Mouse (Mus musculus): Measurements from ENCODE around the gene Prm3. TPM values are rescaled to one million over a fixed set of nuclear protein-coding genes. Genes with fewer than 3 reads are reported as not detected.

The Prm3 gene
- polyA plus RNA-seq, 1 experiment: not detected

- Histone ChIP-seq H3K27ac (ENCODE audit: insufficient read depth, low read length) (no peak overlapping the region), H3K4me1 (ENCODE audit: control insufficient read depth, insufficient read depth, low read length) (peaks cover 1% of the 10 kb centered on the region), H3K9ac (ENCODE audit: low read depth, poor library complexity, severe bottlenecking) (peak overlapping the region; percentile 84)
Observed at GRCm38 (mm10) chr16:10784793-10785370, 5.8 kb downstream of the Prm3 start.

DNA sequence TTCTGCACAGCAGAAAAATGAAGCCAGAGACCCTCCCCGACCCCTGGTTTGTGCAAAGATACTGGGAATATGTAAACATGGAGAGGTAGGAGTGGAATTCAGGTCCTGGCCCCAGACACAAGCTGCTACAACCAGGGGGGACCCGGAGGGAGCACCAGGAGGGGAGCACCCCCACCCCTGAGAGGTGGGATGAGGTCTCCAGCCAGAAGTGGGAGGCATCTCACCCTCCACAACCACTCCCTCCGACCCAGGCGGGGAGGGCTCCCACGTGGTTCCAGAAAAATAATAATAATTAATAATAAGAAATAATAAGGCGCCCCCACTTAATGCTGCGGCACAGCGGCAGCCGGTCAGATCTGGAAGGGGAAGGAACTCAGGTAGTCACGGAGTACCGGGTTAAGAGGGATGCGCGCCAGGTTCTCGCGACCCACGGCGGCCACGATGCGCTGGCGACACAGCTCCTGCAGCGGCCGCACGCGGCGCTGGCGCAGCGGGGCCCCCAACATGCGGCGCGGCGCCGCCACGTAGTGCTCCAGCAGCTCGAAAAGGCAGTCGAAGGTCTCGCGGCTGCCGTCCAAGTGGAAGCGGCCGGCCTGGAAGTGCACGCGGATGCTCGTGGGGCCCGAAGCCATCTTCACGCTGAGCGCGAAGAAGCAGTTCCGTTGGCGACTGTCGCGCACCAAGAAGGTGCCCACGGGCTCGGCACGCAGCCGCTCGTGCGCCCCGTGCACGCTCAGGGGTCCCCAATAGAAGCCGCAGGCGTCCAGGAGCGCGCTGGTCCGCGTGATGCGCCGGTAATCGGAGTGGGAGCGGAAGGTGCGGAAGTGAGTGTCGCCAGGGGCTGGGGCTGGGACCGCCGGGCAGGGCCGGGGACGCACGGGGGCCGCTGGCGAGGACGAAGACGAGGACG, 6.6 kb downstream of the Prm3 start:
- H3K4me1 ChIP-seq (ENCODE audit: control insufficient read depth, insufficient read depth, low read length): peaks cover 1% of the 10 kb centered on the region
- H3K9ac ChIP-seq (ENCODE audit: low read depth, poor library complexity, severe bottlenecking): peak overlapping the region; percentile 84
- H3K4me3 ChIP-seq (ENCODE audit: low read depth, low read length): peak overlapping the region; percentile 74
- no peaks in the 10 kb centered on the region for H3K36me3 ChIP-seq (ENCODE audit: control insufficient read depth, insufficient read depth, low read length, poor library complexity, severe bottlenecking)
- H3K9me3 ChIP-seq (replicated peaks; ENCODE audit: control insufficient read depth, insufficient read depth, low read length, poor library complexity, severe bottlenecking): no peaks in the 10 kb centered on the region
- no peak overlapping the region for H3K27ac ChIP-seq (ENCODE audit: insufficient read depth, low read length)
- TF ChIP-seq POLR2A (IDR thresholded peaks at IDR 0.05; ENCODE audit: insufficient read depth, low read length): no peak
- H3K27me3 ChIP-seq (ENCODE audit: control insufficient read depth, insufficient read depth, low read length, poor library complexity, severe bottlenecking): no peaks in the 10 kb centered on the region; the same call in 1 of the 2 replicates

More at GRCm38 (mm10) chr16:10784793-10785370, 5.8 kb downstream of the Prm3 start:
- peak; percentile 52 for TF ChIP-seq CTCF (IDR thresholded peaks at IDR 0.05; ENCODE audit: low read depth, low read length)
- TF ChIP-seq POLR2A (IDR thresholded peaks at IDR 0.05; ENCODE audit: insufficient read depth, low read length): no peak
- no peak for TF ChIP-seq EP300 (IDR thresholded peaks at IDR 0.05; ENCODE audit: insufficient read depth, low read depth, low read length)
- Histone ChIP-seq H3K36me3 (ENCODE audit: control insufficient read depth, insufficient read depth, low read length, poor library complexity, severe bottlenecking) (no peaks in the 10 kb centered on the region), H3K27me3 (ENCODE audit: control insufficient read depth, insufficient read depth, low read length, poor library complexity, severe bottlenecking) (no peaks in the 10 kb centered on the region; the same call in 1 of the 2 replicates), H3K4me3 (ENCODE audit: low read depth, low read length) (peak overlapping the region; percentile 74), H3K9me3 (replicated peaks; ENCODE audit: control insufficient read depth, insufficient read depth, low read length, poor library complexity, severe bottlenecking) (no peaks in the 10 kb centered on the region)

DNA sequence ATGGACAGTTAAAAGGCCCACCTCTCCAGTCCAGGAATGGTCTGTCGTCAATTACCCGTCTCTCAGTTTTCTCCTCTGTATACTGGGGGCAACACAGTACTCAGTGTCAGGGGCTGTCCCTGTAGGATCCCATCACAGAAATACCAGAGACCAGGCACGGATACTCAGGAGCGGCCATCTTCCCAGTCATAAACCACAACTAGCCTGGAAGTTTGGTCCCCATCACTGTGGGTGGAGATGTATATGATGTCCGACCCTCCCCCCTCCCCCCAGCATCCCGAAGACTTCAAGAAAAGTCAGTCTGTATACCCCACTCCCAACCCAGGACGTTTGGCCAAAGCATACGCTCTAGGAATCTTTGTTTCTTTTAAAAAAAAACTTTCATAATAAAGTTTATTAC, 7.3 kb downstream of the Prm3 start:
- TF ChIP-seq POLR2A (IDR thresholded peaks at IDR 0.05; ENCODE audit: insufficient read depth, low read length): no peak
- TF ChIP-seq EP300 (IDR thresholded peaks at IDR 0.05; ENCODE audit: insufficient read depth, low read depth, low read length): no peak
- no peak for TF ChIP-seq CTCF (IDR thresholded peaks at IDR 0.05; ENCODE audit: low read depth, low read length)
- H3K4me3 ChIP-seq (ENCODE audit: low read depth, low read length): no peak overlapping the region
- H3K27me3 ChIP-seq (ENCODE audit: control insufficient read depth, insufficient read depth, low read length, poor library complexity, severe bottlenecking): no peaks in the 10 kb centered on the region; the same call in 1 of the 2 replicates
- no peaks in the 10 kb centered on the region for H3K36me3 ChIP-seq (ENCODE audit: control insufficient read depth, insufficient read depth, low read length, poor library complexity, severe bottlenecking)
- H3K4me1 ChIP-seq (ENCODE audit: control insufficient read depth, insufficient read depth, low read length): peaks cover 1% of the 10 kb centered on the region
- H3K9me3 ChIP-seq (replicated peaks; ENCODE audit: control insufficient read depth, insufficient read depth, low read length, poor library complexity, severe bottlenecking): no peaks in the 10 kb centered on the region
- H3K27ac ChIP-seq (ENCODE audit: insufficient read depth, low read length): no peak overlapping the region
- peak overlapping the region; percentile 84; the same call in 1 of the 2 replicates for H3K9ac ChIP-seq (ENCODE audit: low read depth, poor library complexity, severe bottlenecking)

DNA sequence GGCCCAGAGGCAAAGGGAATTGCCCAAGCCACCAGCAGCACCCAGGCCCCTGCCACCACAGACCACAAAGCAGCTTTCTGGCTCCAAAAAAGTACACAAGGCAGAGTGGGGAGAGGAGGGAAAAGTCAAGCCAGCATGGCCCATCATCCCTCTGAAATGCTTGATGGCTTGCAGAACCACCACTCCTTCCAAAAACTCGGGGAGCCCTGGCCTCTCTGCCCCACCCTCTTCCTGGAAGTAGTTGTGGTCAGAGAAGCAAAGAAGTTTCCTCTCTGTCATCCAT, 7.6 kb downstream of the Prm3 start:
- H3K9ac ChIP-seq (ENCODE audit: low read depth, poor library complexity, severe bottlenecking): no peak overlapping the region
- H3K4me1 ChIP-seq (ENCODE audit: control insufficient read depth, insufficient read depth, low read length): peaks cover 1% of the 10 kb centered on the region

GRCm38 (mm10) chr16:10782377-10783151, 8.2 kb downstream of the Prm3 start:
- Histone ChIP-seq H3K27ac (ENCODE audit: insufficient read depth, low read length) (no peak overlapping the region), H3K4me1 (ENCODE audit: control insufficient read depth, insufficient read depth, low read length) (peaks cover 1% of the 10 kb centered on the region)

More for the DNA sequence above, 7.6 kb downstream of the Prm3 start:
- Histone ChIP-seq H3K4me3 (ENCODE audit: low read depth, low read length) (no peak overlapping the region), H3K27me3 (ENCODE audit: control insufficient read depth, insufficient read depth, low read length, poor library complexity, severe bottlenecking) (no peaks in the 10 kb centered on the region; the same call in 1 of the 2 replicates), H3K36me3 (ENCODE audit: control insufficient read depth, insufficient read depth, low read length, poor library complexity, severe bottlenecking) (no peaks in the 10 kb centered on the region), H3K9me3 (replicated peaks; ENCODE audit: control insufficient read depth, insufficient read depth, low read length, poor library complexity, severe bottlenecking) (no peaks in the 10 kb centered on the region), H3K27ac (ENCODE audit: insufficient read depth, low read length) (no peak overlapping the region)
- TF ChIP-seq CTCF (IDR thresholded peaks at IDR 0.05; ENCODE audit: low read depth, low read length): no peak
- no peak for TF ChIP-seq EP300 (IDR thresholded peaks at IDR 0.05; ENCODE audit: insufficient read depth, low read depth, low read length)
- no peak for TF ChIP-seq POLR2A (IDR thresholded peaks at IDR 0.05; ENCODE audit: insufficient read depth, low read length)

More at GRCm38 (mm10) chr16:10782377-10783151, 8.2 kb downstream of the Prm3 start:
- H3K27me3 ChIP-seq (ENCODE audit: control insufficient read depth, insufficient read depth, low read length, poor library complexity, severe bottlenecking): no peaks in the 10 kb centered on the region; the same call in 1 of the 2 replicates
- H3K36me3 ChIP-seq (ENCODE audit: control insufficient read depth, insufficient read depth, low read length, poor library complexity, severe bottlenecking): no peaks in the 10 kb centered on the region
- TF ChIP-seq EP300 (IDR thresholded peaks at IDR 0.05; ENCODE audit: insufficient read depth, low read depth, low read length) (no peak), POLR2A (IDR thresholded peaks at IDR 0.05; ENCODE audit: insufficient read depth, low read length) (no peak), CTCF (IDR thresholded peaks at IDR 0.05; ENCODE audit: low read depth, low read length) (no peak)
- no peak overlapping the region for H3K4me3 ChIP-seq (ENCODE audit: low read depth, low read length)
- no peak overlapping the region for H3K9ac ChIP-seq (ENCODE audit: low read depth, poor library complexity, severe bottlenecking)
- no peaks in the 10 kb centered on the region for H3K9me3 ChIP-seq (replicated peaks; ENCODE audit: control insufficient read depth, insufficient read depth, low read length, poor library complexity, severe bottlenecking)
